Mouse (Mus musculus) liver, embryonic 14.5 days (tissue): ENCODE results near the gene Tmem131l.
"Not testable (repeated sequence)": the region's sequence is repeated elsewhere in the genome, so short reads cannot be mapped to it uniquely, and the experiment has no call there.

ENCODE experiments used
- CTCF ChIP-seq: IDR thresholded peaks from 2 replicates; pipeline ENCODE4 v1.5.1; 2016; ENCODE audit warnings: antibody characterized with exemption, low read depth, control low read depth
- EP300 ChIP-seq: IDR thresholded peaks from 2 replicates; pipeline ENCODE4 v1.6.1; 2016; ENCODE audit warnings: antibody characterized with exemption, low read depth

- not testable (repeated sequence) for TF ChIP-seq CTCF, EP300
These were observed 160.5 kb downstream of the Tmem131l start for GRCm38 (mm10) chr3:83879261-83880050.
